Mouse (Mus musculus) cortical plate, adult 2 months (tissue): ENCODE measurements around the gene Gjc2.

ENCODE experiments used
- CTCF ChIP-seq: fragments of 200-500 bp; IDR thresholded peaks from 2 replicates; pipeline ENCODE4 v1.5.1; 2011; ENCODE audit warnings: mild to moderate bottlenecking, control low read depth, low read length; ENCODE audit not compliant: insufficient read depth; ENCODE audit errors: extremely low read depth
- POLR2A ChIP-seq: fragments of 200-500 bp; IDR thresholded peaks from 2 replicates; pipeline ENCODE4 v1.6.1; 2011; ENCODE audit warnings: mild to moderate bottlenecking, low read length, control low read depth; ENCODE audit not compliant: insufficient read depth; ENCODE audit errors: extremely low read depth

DNA sequence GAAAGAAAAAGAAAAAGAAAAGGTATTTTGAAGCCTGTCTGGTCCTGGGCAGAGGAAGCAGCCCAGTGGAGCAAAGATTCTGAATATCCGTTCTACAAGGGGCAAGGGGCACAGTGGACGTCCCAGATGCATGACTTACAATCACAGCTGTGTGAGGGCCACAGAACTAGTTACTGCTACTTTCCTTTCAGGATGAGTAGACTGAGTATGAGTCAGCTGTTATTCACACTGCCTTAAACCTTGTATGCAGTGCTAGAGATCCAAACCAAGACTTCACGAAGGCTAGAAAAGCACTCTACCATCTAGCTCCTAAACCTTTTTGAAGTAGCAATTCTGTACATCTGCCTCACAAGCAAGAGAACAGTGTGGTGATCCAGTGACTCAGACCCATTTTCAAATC, 43.2 kb upstream of the Gjc2 start:
- TF ChIP-seq POLR2A, result no peak
- no peak for TF ChIP-seq CTCF
